Mouse (Mus musculus): ENCODE data around the gene Lipe. TPM values are rescaled to one million over a fixed set of nuclear protein-coding genes. Genes with fewer than 3 reads are reported as not detected.

Gene Lipe
- 2.5 and 3.9 TPM in 2 replicates for polyA plus RNA-seq (2014; fragmentation: Nextera tagmentation; extraction: Ambion mirVana)

DNA sequence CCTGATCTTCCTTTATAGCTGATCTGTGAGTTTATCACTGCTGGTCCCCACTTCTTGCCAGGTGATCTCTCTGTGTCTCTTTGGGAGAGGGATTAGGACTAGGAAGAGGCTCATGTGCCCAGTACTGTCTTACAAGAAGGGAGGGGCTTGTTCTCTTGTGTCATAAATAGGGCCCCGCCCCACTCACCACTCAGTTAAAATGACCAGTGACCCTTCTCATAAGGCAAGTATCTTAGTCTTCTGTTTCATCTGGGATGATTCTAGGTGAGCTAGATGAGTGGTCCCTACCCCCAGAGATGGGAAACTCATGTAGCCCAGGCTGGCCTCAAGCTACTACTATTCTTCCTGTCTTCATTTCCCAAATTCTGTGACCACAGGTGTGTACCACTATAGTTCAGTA lies at the start of gene Lipe:
TSS of gene Lipe (minus strand) at position 101 of the 400 bp plus-strand sequence.
- DNase-seq (ENCODE audit: low spot score) (no peak), ATAC-seq (ENCODE audit: insufficient read depth, low FRiP score, low TSS enrichment) (no peak)
- H3K4me3 ChIP-seq (ENCODE audit: low read depth, low read length): no peak within 1 kb of the TSS
- peaks cover 10% of the 10 kb centered on the region for H3K4me1 ChIP-seq (ENCODE audit: control insufficient read depth, insufficient read depth, low read length)
- no peak within 1 kb of the TSS for H3K27ac ChIP-seq (ENCODE audit: low read depth, low read length)
- no peaks in the 10 kb centered on the region for H3K27me3 ChIP-seq (ENCODE audit: control insufficient read depth, insufficient read depth, low read length)
- 96% methylated on average over 1 of the region's 1 CpGs for WGBS
- H3K9ac ChIP-seq (ENCODE audit: low read length): no peak within 1 kb of the TSS
- H3K4me2 ChIP-seq (ENCODE audit: low read depth): no peak within 1 kb of the TSS
- no peaks in the 10 kb centered on the region for H3K9me3 ChIP-seq (ENCODE audit: control insufficient read depth, low read length)
- H3K36me3 ChIP-seq (ENCODE audit: control insufficient read depth, insufficient read depth, low read length): no peaks in the 10 kb centered on the region

GRCm38 (mm10) chr7:25440816-25441153 lies 42.3 kb upstream of the Lipe start:
- H3K4me3 ChIP-seq (ENCODE audit: low read depth, low read length): no peak overlapping the region
- H3K4me2 ChIP-seq (ENCODE audit: low read depth): no peak overlapping the region
- H3K36me3 ChIP-seq (ENCODE audit: control insufficient read depth, insufficient read depth, low read length): no peaks in the 10 kb centered on the region
- ATAC-seq (ENCODE audit: insufficient read depth, low FRiP score, low TSS enrichment) (no peak), DNase-seq (ENCODE audit: low spot score) (no peak)
- no peak overlapping the region for H3K9ac ChIP-seq (ENCODE audit: low read length)
- no peak overlapping the region for H3K27ac ChIP-seq (ENCODE audit: low read depth, low read length)
- H3K27me3 ChIP-seq (ENCODE audit: control insufficient read depth, insufficient read depth, low read length): no peaks in the 10 kb centered on the region
- H3K9me3 ChIP-seq (ENCODE audit: control insufficient read depth, low read length): no peaks in the 10 kb centered on the region
- H3K4me1 ChIP-seq (ENCODE audit: control insufficient read depth, insufficient read depth, low read length): no peaks in the 10 kb centered on the region
- 88% methylated on average over 6 of the region's 6 CpGs for WGBS

GRCm38 (mm10) chr7:25439978-25440815 lies 41.7 kb upstream of the Lipe start:
- DNase-seq (ENCODE audit: low spot score): no peak
- WGBS: 86% methylated on average over 9 of the region's 9 CpGs

GRCm38 (mm10) chr7:25439124-25439822 lies 40.8 kb upstream of the Lipe start:
- DNase-seq (ENCODE audit: low spot score): no peak
- ATAC-seq (ENCODE audit: insufficient read depth, low FRiP score, low TSS enrichment): no peak
- Histone ChIP-seq H3K4me3 (ENCODE audit: low read depth, low read length) (no peak overlapping the region), H3K9me3 (ENCODE audit: control insufficient read depth, low read length) (no peaks in the 10 kb centered on the region), H3K36me3 (ENCODE audit: control insufficient read depth, insufficient read depth, low read length) (no peaks in the 10 kb centered on the region), H3K4me2 (ENCODE audit: low read depth) (no peak overlapping the region), H3K27me3 (ENCODE audit: control insufficient read depth, insufficient read depth, low read length) (no peaks in the 10 kb centered on the region), H3K4me1 (ENCODE audit: control insufficient read depth, insufficient read depth, low read length) (no peaks in the 10 kb centered on the region), H3K9ac (ENCODE audit: low read length) (no peak overlapping the region), H3K27ac (ENCODE audit: low read depth, low read length) (no peak overlapping the region)
- 90% methylated on average over 8 of the region's 8 CpGs for WGBS

More at GRCm38 (mm10) chr7:25439978-25440815, 41.7 kb upstream of the Lipe start:
- no peaks in the 10 kb centered on the region for H3K27me3 ChIP-seq (ENCODE audit: control insufficient read depth, insufficient read depth, low read length)
- no peak overlapping the region for H3K9ac ChIP-seq (ENCODE audit: low read length)
- ATAC-seq (ENCODE audit: insufficient read depth, low FRiP score, low TSS enrichment): no peak
- no peaks in the 10 kb centered on the region for H3K36me3 ChIP-seq (ENCODE audit: control insufficient read depth, insufficient read depth, low read length)
- no peak overlapping the region for H3K27ac ChIP-seq (ENCODE audit: low read depth, low read length)
- no peaks in the 10 kb centered on the region for H3K9me3 ChIP-seq (ENCODE audit: control insufficient read depth, low read length)
- no peak overlapping the region for H3K4me2 ChIP-seq (ENCODE audit: low read depth)
- H3K4me1 ChIP-seq (ENCODE audit: control insufficient read depth, insufficient read depth, low read length): no peaks in the 10 kb centered on the region
- H3K4me3 ChIP-seq (ENCODE audit: low read depth, low read length): no peak overlapping the region

DNA sequence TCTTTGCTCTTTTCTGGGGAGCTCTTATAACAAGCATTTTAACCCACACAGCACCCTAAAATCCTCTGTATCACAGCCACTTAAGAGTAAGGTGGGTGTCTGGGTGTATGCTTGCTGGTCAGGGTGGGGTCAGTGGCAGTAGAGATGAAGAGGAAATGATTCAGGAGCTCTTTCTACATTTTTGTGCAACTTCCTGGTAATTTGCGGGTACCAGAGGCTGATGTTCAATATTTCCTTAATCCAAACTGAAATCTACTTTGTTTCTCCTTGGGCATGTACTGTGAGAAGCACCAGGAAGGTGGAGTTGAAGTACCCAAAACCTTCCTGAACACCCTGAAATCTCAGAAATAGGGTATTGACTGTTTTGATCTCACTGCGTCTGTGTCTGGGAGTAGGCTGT lies 38.2 kb upstream of the Lipe start:
- DNase-seq (ENCODE audit: low spot score): no peak
- Histone ChIP-seq H3K27ac (ENCODE audit: low read depth, low read length) (no peak overlapping the region), H3K9ac (ENCODE audit: low read length) (no peak overlapping the region), H3K27me3 (ENCODE audit: control insufficient read depth, insufficient read depth, low read length) (no peaks in the 10 kb centered on the region), H3K4me1 (ENCODE audit: control insufficient read depth, insufficient read depth, low read length) (peaks cover 6% of the 10 kb centered on the region), H3K4me2 (ENCODE audit: low read depth) (no peak overlapping the region), H3K9me3 (ENCODE audit: control insufficient read depth, low read length) (no peaks in the 10 kb centered on the region), H3K36me3 (ENCODE audit: control insufficient read depth, insufficient read depth, low read length) (no peaks in the 10 kb centered on the region), H3K4me3 (ENCODE audit: low read depth, low read length) (no peak overlapping the region)
- 93% methylated on average over 2 of the region's 2 CpGs for WGBS
- no peak for ATAC-seq (ENCODE audit: insufficient read depth, low FRiP score, low TSS enrichment)

GRCm38 (mm10) chr7:25436226-25436625 lies 37.7 kb upstream of the Lipe start:
- Histone ChIP-seq H3K9ac (ENCODE audit: low read length) (no peak overlapping the region), H3K36me3 (ENCODE audit: control insufficient read depth, insufficient read depth, low read length) (no peaks in the 10 kb centered on the region), H3K4me1 (ENCODE audit: control insufficient read depth, insufficient read depth, low read length) (peaks cover 6% of the 10 kb centered on the region), H3K27ac (ENCODE audit: low read depth, low read length) (no peak overlapping the region), H3K9me3 (ENCODE audit: control insufficient read depth, low read length) (no peaks in the 10 kb centered on the region), H3K4me2 (ENCODE audit: low read depth) (no peak overlapping the region), H3K4me3 (ENCODE audit: low read depth, low read length) (no peak overlapping the region), H3K27me3 (ENCODE audit: control insufficient read depth, insufficient read depth, low read length) (no peaks in the 10 kb centered on the region)
- DNase-seq (ENCODE audit: low spot score) (no peak), ATAC-seq (ENCODE audit: insufficient read depth, low FRiP score, low TSS enrichment) (no peak)
- WGBS: 85% methylated on average over 6 of the region's 6 CpGs

DNA sequence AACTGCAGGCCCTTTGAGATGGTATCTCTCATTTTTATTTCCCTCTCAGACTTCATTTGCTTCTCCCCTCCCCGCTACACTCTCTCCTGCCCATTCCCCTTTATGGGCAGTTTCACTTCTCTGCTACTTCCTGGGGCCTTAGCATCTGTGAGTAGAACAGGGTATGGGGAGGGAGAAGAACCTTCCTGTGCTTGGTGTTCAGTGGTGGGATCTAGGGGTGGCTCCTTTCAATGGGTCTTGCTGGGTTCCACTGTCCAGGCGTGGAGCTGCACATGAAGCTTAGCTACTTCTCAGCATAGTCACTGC lies 37.0 kb upstream of the Lipe start:
- 89% methylated on average over 2 of the region's 2 CpGs for WGBS
- Histone ChIP-seq H3K27ac (ENCODE audit: low read depth, low read length) (no peak overlapping the region), H3K27me3 (ENCODE audit: control insufficient read depth, insufficient read depth, low read length) (no peaks in the 10 kb centered on the region), H3K9me3 (ENCODE audit: control insufficient read depth, low read length) (no peaks in the 10 kb centered on the region), H3K4me3 (ENCODE audit: low read depth, low read length) (no peak overlapping the region), H3K9ac (ENCODE audit: low read length) (no peak overlapping the region), H3K36me3 (ENCODE audit: control insufficient read depth, insufficient read depth, low read length) (no peaks in the 10 kb centered on the region), H3K4me2 (ENCODE audit: low read depth) (no peak overlapping the region), H3K4me1 (ENCODE audit: control insufficient read depth, insufficient read depth, low read length) (peaks cover 6% of the 10 kb centered on the region)
- ATAC-seq (ENCODE audit: insufficient read depth, low FRiP score, low TSS enrichment) (no peak), DNase-seq (ENCODE audit: low spot score) (no peak)

GRCm38 (mm10) chr7:25434654-25435545 lies 36.4 kb upstream of the Lipe start:
- DNase-seq (ENCODE audit: low spot score) (no peak), ATAC-seq (ENCODE audit: insufficient read depth, low FRiP score, low TSS enrichment) (no peak)
- Histone ChIP-seq H3K27me3 (ENCODE audit: control insufficient read depth, insufficient read depth, low read length) (no peaks in the 10 kb centered on the region), H3K4me2 (ENCODE audit: low read depth) (no peak overlapping the region), H3K9me3 (ENCODE audit: control insufficient read depth, low read length) (no peaks in the 10 kb centered on the region), H3K4me3 (ENCODE audit: low read depth, low read length) (no peak overlapping the region), H3K4me1 (ENCODE audit: control insufficient read depth, insufficient read depth, low read length) (peaks cover 6% of the 10 kb centered on the region), H3K36me3 (ENCODE audit: control insufficient read depth, insufficient read depth, low read length) (no peaks in the 10 kb centered on the region), H3K9ac (ENCODE audit: low read length) (no peak overlapping the region), H3K27ac (ENCODE audit: low read depth, low read length) (no peak overlapping the region)
- WGBS: 85% methylated on average over 10 of the region's 10 CpGs
